Mouse (Mus musculus): ENCODE data around the gene Foxc2. TPM values are rescaled to one million over a fixed set of nuclear protein-coding genes. Genes with fewer than 3 reads are reported as not detected.
A peak's percentile ranks its signal among the peaks of the same experiment; 100 is the strongest.

Gene Foxc2
- polyA plus RNA-seq, 3 experiments from 2014 or later: not detected

DNA sequence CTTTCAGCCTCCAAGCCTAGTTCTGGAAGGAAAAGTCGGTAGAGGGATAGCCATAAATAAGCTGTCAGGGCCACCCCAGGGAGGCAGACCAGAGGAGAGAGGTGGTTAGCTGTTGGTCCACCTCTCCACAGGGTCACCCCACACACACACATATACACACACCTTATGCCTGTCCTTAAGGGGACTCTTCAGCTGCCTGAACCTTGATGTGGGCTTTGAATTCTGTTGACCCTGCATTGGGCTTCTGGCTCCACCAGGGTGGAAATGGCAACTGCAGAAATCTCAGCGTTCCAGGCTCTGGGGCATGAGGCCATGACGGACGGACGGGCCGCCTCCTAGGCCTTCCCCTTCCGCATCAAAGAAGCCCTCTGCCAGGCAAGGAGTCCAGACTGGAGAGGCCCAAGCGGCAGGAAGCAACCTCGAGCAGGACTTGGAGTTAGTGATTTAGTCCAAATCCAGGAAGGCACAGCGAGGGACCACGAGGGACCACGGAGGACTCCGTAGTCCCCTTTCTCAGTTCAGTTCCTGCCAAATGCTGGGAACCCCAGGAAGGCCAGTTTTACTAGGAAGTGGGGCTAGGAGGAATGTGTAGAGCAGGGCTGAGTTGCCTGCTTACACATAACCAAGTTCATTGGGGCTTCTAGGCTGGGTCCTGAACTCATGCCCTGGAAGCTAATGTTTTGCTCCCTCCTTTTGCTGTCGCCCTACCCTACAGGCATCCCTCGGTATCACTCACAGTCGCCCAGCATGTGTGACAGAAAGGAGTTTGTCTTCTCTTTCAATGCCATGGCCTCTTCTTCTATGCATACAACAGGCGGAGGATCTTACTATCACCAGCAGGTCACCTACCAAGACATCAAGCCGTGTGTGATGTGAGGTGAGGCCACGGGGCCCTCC is 29.7 kb upstream of the Foxc2 start:
- no peak for ATAC-seq

DNA sequence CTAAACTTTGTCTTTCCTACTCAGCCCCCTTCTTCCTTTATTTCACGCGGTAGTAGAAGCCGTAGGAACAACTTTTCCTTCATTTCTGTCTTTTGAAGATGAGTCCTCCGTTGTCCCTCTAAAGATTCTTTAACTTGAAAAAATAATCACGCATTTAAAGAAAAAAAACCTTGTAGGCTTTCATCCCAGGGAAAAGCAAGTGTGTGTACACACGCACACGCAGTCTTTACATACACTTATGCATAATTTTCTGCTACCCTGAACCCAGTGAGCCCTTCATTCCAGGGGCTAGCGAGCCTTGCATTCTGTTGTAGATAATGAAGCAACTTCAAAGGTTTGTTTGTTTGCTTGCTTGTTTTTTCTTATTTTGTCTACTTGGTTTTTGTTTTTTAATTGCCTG is 27.7 kb upstream of the Foxc2 start:
- ATAC-seq: no peak

DNA sequence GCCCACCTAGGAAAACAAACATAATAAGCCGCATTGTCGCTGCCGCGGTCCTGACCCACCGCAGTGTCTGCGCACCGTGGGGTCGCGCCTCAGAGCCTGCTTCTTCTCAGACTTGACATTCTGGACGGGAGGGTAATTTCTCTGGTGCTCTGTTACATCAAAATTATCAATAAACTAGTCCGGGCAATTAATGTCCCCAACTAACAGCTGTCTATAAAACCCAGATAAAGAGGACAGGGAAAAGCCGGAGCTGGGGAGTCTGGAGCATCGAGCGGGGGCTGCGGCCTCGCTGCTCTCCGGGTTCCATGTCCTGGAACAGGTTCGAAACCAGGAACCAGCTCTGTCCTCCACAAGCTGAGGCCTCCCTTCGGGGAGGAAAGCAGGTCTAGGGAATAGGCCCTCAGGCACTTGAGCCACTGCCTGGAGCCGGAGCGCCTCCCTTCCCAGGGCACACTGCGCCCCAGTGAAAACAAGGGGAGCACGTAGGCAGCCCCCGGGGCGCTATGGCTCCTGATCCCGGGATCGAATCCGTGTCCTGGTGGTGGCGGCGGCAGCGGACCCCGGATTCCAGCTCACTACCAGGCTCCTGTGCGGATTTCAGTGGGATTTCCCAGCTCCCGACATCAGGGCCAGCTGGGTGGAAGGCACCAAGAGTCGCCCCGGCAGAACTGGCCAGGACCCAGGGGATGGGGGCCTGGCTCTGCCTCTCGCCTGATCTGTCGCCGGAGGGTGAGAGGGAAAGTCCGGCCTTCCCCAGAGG is 26.9 kb upstream of the Foxc2 start:
- no peak for ATAC-seq

DNA sequence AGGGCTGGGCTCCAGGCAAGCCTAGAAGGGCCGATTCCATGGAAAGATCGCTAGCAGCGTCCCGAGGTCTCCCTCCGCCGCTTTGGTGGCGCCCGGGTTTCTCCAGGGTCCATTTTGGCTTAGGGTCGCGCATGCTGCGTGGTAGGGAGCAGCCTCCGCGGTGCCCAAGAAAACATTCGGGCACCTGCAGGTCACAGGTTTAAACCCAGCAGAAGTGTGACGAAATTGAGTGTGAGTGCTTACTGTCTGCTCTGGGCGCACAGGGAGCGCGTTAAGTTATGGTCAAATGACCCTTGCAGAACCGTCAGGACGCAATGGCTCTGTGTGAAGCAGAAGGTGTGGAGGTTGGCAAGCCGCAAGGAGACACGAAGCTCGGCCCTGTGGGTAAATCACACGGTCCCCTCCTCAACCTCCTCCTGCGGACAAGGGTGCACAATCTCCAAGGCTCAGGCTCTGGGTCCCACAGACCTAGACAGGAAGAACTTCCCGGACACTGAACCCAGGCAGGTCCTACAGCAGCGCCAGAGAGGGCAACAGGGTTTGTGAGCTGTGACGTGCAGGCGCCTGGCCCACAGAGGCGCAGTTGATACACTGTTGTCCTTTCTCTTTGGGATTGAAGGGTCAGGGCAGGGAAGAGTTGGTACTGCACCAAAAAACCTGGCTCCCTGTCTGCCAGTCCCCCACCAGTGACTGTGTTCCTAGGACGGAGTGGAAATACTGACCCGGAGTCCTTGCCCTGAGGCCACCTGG is 26.2 kb upstream of the Foxc2 start:
- no peak for ATAC-seq

DNA sequence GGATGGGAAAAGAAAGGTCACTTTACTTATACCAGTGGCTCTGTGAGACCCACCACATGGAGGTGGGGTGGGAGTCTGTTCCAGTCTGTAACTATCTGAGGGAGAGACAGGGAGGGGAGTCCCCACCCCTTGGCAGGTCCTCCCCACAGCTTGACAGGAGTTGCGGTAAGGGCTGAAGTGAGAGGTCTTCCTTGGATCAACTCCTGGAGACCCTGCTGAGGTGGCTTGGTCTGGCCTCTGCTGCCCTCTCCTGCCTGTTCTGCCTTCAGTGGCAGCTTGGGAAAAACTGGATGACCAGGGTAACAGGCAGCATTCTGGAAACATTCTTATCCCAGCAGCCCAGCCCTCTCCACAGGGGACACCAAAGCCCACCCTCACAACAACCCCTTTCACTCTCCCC is 25.3 kb upstream of the Foxc2 start:
- ATAC-seq: no peak

DNA sequence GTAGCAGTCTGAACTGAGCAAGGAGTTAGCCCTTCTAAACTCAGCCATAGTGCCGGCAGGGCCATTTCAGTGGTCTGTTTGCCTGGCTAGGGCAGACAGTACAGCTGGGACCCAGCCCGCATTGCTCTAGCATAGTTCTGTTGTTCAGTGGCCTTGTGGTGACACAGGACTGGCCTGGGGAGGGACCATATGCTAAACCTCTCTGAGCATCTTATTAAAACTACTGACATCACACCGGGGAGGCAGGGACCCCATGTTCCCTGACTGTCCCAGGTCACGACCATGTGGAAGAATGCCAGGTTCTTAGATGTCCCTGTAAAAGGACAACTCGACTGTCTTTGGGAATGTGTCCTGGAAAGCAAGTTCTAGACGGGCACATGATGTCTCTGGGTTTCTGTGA is 23.8 kb upstream of the Foxc2 start:
- ATAC-seq: no peak

DNA sequence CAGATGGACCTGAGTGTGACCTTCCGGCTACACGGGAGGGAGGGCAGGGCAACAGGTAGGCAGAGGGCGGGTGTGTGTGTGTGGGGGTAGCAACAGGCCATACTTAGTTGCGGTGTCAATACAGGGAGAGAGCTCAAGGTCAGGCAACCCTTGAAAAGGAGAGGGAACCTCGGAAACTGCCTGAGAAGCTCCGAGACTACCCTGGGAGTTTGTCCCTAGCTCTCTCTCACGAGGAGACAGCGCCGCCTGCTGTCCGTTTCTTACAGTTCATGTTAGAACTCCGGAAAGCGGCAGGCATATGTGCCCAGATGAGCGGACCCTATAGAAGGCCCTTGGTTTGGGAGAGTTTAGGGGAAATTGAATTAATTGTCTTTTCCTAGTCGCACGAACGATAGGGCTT is 23.3 kb upstream of the Foxc2 start:
- ATAC-seq: peak; percentile 69

DNA sequence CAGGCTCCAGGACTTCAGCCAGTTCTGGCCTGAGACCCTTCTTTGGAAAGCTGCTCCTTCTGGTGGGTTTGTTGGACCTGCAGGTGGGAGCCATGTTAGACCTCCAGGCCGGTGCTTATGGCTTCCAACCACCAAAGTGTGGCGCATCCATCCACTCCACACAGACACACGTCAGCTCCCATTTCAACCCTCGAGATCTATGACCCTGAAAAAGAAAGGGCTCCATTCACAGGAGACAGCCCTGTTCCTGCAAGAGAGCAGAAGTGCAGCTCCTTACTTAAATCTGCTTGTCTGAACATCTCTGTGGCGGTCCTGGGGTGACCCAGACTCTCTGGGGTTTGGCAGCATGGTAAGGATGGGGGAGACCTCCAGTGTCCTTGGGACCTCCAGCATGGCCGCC is 22.5 kb upstream of the Foxc2 start:
- no peak for ATAC-seq

DNA sequence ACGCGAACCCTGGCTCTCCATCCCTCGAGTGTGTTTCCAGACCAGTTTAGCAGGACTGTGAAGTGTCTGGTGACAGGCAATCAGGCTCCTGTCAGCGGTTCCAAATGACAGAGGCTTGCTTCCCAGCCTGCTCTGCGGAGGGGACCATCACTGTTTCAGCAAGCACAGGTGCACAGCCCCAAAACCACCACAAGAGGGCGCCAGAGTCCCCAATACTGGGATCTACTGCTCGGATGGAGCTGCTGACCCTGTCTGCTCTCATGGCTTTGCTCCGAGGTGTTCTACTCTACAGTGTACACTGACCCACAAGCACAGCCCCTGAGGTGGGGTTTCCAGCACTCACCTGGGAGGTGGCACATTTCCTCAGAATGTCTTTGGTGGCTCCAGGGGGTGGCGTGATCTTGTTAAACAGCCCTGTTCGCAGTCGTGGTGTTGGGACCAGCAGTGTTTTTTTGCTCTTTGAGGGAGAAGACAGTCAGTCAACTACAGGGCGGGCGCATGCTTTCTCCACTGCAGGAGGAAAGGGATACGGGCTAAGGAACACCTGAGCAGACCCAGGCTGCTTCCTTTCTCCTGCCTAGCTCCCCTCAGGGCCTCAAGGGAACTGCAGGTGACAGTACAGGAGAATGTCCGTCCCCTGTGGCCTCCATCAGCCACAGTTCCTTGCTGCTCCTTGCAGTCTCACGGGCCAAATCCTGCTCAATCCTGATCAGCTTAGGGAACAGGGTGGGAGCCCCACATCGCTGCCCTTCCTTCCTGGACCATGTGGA is 11.7 kb upstream of the Foxc2 start:
- peak; percentile 19 for ATAC-seq

DNA sequence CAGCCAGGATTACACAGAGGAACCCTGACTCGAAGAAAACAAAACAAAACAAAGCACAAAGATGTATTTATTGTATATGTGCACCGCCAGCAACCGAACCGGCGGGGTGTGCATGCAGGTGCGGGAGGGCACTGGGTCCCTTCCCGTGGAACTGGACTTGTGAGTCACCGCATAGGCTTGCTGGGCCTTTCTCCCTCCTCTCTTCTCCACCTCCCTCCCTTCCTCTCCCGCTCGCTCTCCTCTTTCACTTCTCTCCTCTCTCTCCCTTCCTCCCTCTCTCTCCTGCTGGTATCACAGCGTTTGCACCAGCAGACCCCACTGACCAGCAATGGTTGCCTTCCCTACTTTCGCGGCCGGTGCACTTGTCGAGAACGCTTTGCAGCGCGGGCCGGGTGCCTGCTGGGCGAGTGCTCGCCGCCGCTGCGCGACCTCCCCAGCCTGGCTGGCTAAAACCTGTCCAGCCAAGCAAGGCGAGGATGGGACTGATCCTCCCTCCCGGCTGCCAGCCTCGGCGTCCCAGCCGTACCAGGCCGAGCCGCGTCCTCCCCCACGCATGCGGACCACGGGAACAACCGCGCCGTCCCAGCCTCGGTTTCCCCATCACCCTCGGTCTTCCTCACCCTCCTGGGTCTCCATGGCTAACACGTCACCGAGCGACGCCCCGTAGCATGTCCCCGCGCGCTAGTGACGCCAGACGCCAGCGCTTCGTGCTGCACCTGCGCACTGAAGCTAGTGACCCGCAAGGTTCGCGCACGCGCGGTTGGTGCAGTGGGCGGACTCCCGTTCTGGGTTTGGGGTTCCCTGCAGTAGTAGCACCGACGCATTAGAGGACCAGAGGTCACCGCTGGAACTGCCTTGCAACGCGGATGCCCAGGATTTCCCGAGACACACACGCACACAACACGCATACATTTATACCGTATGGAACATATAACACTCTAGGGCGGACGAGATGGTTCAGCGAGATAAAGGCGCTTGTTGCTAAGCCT is 8.0 kb upstream of the Foxc2 start, which contains the start of gene Mthfsd:
Mthfsd (minus strand) TSS at position 725 of the 989 bp plus-strand sequence.
- peak; percentile 92 for ATAC-seq

DNA sequence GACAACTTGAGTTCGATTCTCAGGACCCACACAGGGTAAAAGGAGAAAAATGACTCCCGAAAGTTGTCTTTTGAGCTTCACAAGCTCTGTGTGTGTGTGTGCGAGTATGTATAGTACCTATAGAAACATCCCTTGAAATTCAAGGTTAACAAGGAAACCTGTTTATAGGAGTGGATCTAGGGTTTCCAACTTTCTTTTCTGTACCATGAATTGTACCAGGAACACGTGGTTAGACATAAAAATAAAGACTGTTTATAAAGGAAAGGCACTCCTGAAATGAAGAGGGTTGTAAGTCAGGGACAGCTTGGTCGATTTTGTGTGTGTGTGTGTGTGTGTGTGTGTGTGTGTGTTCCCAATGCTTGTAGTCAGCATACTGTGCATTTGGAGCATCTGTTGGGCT is 7.3 kb upstream of the Foxc2 start:
- ATAC-seq: no peak

DNA sequence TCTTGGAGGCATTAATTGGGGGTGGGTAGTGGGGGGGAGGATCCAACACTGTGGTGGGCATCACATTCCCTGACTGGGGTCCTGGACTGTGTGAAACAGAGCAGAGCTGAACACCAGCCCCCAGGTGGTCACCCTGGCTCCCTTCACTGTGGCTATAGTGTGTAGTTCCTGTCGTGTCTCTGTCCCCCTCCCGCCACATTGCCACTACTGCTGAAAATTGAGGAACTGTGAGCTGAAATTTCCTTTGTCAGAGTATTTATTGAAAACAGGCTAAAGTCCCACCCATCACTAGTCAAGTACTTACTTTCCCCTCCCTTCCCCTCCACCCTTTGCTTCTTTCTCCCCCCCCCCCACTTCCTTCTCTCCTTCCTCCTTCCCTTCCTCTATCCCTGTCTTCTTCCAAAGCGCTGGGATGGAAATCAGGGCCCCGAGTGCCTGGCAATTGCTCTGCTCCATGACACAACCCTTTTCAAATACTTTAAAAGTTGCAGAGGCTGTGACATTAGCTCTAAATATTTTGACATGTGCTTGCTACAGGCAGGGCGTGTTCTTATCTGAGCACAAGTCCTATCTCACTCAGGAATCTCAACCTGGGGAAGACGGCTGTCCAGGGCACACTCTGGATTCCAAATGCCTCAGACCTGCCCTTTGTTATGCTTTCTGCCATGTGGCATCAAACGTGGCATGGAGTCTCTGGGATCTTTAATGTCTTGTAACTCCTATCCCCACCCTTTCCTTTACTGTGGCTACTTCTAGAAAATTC is 4.6 kb upstream of the Foxc2 start:
- no peak for ATAC-seq

DNA sequence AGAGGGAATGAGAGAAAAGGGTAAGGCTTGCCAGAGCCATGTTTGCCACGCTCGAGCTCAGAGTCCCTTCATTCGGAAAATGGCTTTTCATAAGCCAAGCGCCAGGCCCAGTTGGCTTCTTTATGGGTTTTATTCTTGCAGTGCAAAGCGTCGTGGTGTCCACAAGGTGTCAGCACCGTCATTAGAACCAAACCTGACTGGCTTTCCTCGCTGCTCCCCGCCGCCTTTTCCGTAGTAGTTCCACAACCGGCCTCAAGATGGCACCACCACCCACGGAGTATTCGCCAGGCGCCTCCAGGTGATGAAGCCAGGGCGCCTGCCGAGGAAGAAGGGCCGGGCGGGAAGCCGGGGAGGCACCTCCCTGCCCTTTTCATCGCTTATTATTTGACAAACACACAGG is 2.7 kb upstream of the Foxc2 start:
- ATAC-seq: peak; percentile 75

DNA sequence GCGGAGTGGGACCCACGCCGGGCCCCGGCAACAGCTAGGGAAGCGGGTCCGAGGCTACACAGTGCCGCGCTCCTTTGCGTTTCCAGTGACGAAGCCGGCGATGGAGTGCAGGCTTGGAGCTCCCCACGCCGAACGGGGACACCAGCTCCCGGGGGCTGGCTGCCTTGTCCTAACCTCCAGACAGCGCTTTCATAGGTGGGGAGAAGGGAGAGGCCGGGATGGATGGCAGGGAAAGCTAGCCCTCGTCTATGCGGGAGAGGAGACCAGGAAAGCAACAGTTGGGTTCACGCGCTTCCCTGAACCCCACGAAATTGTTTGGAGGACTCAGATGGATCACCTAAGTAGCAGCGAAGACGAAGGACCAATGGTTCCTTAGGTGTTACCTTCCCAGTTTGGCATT is 835 bp upstream of the Foxc2 start:
- no peak for ATAC-seq

DNA sequence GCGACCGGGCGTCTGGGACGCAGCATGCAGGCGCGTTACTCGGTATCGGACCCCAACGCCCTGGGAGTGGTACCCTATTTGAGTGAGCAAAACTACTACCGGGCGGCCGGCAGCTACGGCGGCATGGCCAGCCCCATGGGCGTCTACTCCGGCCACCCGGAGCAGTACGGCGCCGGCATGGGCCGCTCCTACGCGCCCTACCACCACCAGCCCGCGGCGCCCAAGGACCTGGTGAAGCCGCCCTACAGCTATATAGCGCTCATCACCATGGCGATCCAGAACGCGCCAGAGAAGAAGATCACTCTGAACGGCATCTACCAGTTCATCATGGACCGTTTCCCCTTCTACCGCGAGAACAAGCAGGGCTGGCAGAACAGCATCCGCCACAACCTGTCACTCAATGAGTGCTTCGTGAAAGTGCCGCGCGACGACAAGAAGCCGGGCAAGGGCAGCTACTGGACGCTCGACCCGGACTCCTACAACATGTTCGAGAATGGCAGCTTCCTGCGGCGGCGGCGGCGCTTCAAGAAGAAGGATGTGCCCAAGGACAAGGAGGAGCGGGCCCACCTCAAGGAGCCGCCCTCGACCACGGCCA is 717 bp downstream of the Foxc2 start:
- no peak for ATAC-seq

DNA sequence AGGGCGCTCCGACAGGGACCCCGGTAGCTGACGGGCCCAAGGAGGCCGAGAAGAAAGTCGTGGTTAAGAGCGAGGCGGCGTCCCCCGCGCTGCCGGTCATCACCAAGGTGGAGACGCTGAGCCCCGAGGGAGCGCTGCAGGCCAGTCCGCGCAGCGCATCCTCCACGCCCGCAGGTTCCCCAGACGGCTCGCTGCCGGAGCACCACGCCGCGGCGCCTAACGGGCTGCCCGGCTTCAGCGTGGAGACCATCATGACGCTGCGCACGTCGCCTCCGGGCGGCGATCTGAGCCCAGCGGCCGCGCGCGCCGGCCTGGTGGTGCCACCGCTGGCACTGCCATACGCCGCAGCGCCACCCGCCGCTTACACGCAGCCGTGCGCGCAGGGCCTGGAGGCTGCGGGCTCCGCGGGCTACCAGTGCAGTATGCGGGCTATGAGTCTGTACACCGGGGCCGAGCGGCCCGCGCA is 1.2 kb downstream of the Foxc2 start:
- ATAC-seq: no peak

DNA sequence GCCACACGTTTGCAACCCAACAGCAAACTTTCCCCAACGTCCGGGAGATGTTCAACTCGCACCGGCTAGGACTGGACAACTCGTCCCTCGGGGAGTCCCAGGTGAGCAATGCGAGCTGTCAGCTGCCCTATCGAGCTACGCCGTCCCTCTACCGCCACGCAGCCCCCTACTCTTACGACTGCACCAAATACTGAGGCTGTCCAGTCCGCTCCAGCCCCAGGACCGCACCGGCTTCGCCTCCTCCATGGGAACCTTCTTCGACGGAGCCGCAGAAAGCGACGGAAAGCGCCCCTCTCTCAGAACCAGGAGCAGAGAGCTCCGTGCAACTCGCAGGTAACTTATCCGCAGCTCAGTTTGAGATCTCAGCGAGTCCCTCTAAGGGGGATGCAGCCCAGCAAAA is 1.9 kb downstream of the Foxc2 start:
- no peak for ATAC-seq

DNA sequence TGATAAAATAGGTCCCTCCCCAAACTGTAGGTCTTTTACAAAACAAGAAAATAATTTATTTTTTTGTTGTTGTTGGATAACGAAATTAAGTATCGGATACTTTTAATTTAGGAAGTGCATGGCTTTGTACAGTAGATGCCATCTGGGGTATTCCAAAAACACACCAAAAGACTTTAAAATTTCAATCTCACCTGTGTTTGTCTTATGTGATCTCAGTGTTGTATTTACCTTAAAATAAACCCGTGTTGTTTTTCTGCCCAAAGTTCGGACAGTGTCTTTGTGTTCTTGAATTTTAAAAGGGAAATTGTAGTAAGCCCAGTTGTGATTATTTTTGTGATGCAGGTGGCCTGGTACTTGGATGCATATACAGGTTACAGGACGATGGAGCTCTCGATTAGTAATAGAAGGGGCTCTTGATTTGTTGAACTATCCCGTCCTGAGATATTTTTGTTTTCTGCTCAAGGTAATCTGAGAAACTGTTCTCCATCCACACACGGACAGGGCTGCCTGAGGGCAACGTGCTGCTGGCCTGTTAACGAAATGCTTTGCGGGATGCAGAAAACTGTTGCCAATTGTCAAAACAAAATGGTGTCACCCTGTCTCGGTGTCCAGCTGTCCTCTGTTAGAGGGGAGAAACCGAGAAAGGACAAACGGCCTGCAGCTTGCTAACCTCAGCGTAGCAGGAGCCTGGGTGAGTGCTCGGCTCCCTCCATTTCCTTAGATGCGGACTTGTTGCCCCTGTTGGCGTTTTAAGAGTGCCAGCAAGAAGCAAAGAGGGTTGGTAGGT is 2.9 kb downstream of the Foxc2 start:
- ATAC-seq: no peak
